Mouse (Mus musculus) erythroblast, embryonic 14.5 days (primary cell): ENCODE results near the gene Mapk3.

Source experiments
- GATA1 ChIP-seq: IDR thresholded peaks from 2 replicates; pipeline ENCODE4 v1.6.1; 2012; ENCODE audit warnings: low read length, inconsistent platforms, mixed read lengths
- TAL1 ChIP-seq: IDR thresholded peaks from 3 replicates; pipeline ENCODE4 v1.6.1; 2012; ENCODE audit warnings: low read length, inconsistent platforms, mixed read lengths

DNA sequence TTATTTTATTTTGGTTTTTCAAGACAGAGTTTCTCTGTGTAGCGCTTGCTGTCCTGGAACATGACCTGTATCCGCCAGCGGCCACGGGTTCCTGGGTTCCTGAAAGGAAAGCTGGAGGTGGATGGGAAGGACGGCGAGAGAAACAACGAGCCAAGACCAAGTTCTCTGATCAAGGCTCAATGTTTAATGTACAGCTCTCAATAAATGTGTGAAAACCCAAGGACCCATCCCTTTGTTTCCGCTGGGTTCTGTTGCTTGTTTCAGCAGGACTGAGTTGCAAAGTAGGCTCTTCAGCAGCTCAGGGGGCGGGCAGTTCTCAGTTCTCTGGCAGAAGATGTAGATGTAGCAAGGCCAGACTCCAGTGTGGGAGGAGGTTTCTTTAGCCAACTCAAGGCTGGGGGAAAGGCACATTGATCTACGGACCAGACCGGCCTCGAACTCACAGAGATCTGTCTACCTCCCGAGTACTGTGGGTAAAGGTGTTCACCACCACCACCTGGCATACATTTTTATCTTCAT, 17.4 kb upstream of the Mapk3 start:
- TF ChIP-seq TAL1: no peak
- no peak for TF ChIP-seq GATA1
